Mouse (Mus musculus): ENCODE results near the gene Cyth3.

Gene Cyth3

GRCm38 (mm10) chr5:143706030-143706821 is 84.0 kb downstream of the Cyth3 start:
- no peak for DNase-seq (ENCODE audit: low spot score in 2 of 2)

DNA sequence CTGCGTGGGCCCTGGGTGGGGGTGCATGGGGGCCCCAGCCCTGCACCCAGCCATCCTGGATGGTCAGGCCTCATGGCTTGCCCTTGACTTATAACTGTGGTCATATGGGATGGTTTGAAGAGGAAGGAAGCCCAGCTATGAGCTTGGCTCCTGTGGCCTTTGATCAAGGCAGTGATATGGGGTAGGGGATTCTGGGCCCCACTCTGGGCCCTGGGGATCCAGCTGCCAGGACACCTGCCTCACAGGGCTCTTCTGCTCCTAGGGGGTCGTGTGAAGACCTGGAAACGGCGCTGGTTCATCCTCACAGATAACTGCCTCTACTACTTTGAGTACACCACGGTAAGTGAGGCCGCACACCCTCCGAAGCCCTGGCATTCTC is 84.6 kb downstream of the Cyth3 start:
- DNase-seq (ENCODE audit: low spot score in 2 of 2) = no peak

- peak; percentile 78 for DNase-seq (ENCODE audit: low spot score in 2 of 2)
These were observed 89.1 kb downstream of the Cyth3 start for GRCm38 (mm10) chr5:143711326-143711725.

- no peak for DNase-seq (ENCODE audit: low spot score in 2 of 2)
These were observed 90.0 kb downstream of the Cyth3 start for GRCm38 (mm10) chr5:143712011-143712800.

- DNase-seq (ENCODE audit: low spot score in 2 of 2) = no peak
These were observed 99.7 kb downstream of the Cyth3 start for GRCm38 (mm10) chr5:143721962-143722361.

DNA sequence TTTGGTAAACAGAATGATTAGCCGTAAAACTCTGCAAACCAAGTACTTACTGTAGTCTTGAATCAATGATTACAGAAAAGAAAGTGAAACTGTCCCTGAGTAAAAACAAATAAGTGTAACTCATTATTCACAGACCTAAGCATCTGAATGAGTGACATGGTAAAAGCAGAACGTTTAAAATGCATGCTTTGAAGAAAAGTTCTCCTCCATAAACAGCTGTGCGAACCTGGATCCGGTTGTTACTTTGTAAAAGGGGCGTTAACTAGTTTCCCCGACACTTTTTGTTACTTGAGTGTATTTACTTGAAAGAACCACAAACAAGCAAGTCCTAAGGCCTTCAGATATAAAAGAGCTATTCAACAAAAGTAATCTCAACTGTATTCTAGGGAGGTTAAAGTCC is 108.7 kb downstream of the Cyth3 start:
- no peak for DNase-seq (ENCODE audit: low spot score in 2 of 2)

- DNase-seq (ENCODE audit: low spot score in 2 of 2) = no peak
These were observed 109.4 kb downstream of the Cyth3 start for GRCm38 (mm10) chr5:143731483-143732112.

- peak; percentile 98 for DNase-seq (ENCODE audit: low spot score in 2 of 2)
These were observed 110.1 kb downstream of the Cyth3 start, which contains the start of gene Usp42 for GRCm38 (mm10) chr5:143732180-143732891. Gene Usp42, minus strand, starts transcription at chr5:143732280.

DNA sequence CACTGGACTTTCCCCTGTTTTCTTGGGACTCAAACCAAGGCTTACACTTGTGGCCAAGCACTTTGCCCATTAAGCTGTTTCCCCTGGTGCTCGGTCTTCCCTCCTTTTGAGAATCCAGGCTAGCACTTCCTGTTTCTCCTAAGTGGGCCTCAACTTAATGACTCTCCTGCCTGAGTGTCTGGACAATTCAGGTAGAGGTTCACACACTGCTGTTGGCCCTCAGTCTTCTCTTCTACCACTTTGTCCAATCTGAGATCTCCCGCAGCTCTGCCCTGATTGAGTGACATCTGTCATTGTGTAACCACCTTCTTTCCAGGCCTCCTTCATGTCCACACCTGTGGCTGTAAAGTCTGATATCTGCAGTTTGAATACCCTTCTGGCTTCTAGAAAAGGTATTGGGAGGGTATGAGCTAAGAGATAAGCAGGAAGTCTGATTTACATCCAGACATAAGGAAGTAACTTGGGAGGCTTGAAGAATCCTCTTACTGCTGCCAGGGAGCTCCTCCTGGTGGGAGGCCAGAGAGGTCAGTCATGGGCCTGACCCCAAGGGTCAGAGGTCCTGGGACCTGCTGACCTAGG is 127.5 kb downstream of the Cyth3 start:
- DNase-seq (ENCODE audit: low spot score in 2 of 2) = no peak

DNA sequence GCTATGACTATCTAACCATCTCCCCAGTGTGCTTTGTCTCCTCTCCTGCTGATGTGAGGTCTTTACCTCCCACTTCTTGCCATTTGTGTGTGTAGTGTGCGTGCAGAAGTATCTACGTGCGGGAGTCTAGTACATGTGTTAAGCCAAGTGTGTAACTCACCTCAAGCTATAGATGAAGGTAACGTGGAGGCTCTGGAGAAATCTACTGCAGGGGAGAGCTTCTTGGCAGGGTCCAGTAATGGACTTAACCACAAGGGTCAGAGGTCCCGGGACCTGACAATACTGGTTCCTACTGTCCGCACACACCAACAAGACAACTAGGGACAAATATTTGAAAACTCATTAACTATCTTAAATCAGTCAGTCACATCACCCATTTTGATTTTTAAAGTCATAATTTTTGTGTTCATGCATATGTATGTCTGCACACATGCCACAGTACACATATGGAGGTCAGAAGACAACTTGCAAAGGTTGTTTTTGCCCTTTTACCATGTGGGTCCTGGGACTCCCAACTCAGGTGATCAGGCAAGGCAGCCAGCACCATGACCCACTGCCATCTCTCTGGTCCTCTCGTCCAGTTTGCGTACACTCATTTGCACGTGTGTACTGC is 133.4 kb downstream of the Cyth3 start:
- peak in 1 of 2 experiments; percentile 10 for DNase-seq (ENCODE audit: low spot score in 2 of 2)

DNA sequence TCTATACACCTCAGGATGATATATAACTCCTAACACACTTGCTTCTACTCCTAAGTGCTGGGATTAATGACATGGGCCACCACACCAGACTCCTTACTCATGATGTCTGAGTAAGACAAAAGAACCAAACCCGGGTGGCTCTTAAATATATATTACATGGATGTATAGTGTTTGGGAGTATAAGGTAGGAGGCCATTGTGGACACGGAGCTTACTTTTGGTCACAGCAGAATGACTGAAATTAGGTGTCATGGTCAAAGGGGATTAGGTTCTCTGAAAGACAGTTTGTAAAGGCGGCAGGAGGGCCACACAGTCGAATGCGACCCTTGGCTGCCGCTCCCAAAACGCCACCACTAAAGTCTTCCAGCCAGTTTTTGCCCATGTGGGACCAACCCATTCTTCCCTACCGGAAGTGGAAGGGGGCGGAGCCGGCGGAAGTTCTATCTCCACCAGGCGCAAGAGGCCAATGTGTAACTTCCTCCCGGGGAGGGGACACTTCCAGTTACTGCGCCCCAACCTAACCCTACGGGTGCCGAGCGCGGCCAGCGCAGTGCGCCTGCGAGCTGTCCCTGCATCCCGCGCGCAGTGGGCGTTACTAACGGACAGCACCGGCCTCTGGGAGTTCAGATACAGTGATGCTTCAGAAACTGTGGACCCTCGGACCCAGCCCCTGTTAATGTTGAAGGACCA is 135.7 kb downstream of the Cyth3 start:
- peak; percentile 94 to 95 for DNase-seq (ENCODE audit: low spot score in 2 of 2)

DNA sequence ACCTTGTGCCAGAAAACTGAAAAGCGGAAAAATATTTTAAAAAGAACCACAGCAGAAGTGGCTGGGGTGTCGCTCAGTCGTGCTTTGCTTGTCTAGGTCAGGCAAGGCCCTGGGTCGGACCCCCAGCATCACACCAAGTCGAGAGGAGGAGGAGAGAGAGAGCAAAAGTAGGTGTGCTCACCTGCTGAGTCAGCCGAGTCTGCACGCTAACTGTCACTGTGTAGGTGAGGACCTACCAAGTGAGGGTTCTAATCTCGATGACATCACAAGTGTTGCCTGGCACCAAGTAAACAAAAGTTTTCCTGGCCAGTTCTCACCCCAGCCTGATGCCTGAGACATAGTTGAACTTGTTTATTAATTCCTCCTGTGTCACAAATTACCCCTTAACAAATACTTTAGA is 137.3 kb downstream of the Cyth3 start:
- peak in 1 of 2 experiments; percentile 11 for DNase-seq (ENCODE audit: low spot score in 2 of 2)
